Mouse (Mus musculus): ENCODE data around the gene Dthd1.

Dthd1 gene

GRCm38 (mm10) chr5:62864348-62864747 is 50.7 kb downstream of the Dthd1 start:
- no peak for DNase-seq (ENCODE audit: low spot score in 2 of 2)

- DNase-seq (ENCODE audit: low spot score in 2 of 2) = no peak
Measured at GRCm38 (mm10) chr5:62867003-62867402, 53.4 kb downstream of the Dthd1 start.

- no peak for DNase-seq (ENCODE audit: low spot score in 2 of 2)
Measured at GRCm38 (mm10) chr5:62879530-62879929, 65.9 kb downstream of the Dthd1 start.

- DNase-seq (ENCODE audit: low spot score in 2 of 2) = no peak
Measured at GRCm38 (mm10) chr5:62895326-62895725, 81.7 kb downstream of the Dthd1 start.

GRCm38 (mm10) chr5:62906954-62907353 is 93.3 kb downstream of the Dthd1 start:
- DNase-seq (ENCODE audit: low spot score in 2 of 2) = no peak

GRCm38 (mm10) chr5:62909074-62909473 is 95.5 kb downstream of the Dthd1 start:
- DNase-seq (ENCODE audit: low spot score in 2 of 2) = no peak

GRCm38 (mm10) chr5:62924616-62925015 is 111.0 kb downstream of the Dthd1 start:
- no peak for DNase-seq (ENCODE audit: low spot score in 2 of 2)
